Mouse (Mus musculus) intestine, postnatal 0 days (tissue): ENCODE results near the gene Kazn. TPM values are rescaled to one million over a fixed set of nuclear protein-coding genes. Genes with fewer than 3 reads are reported as not detected.

Experiments
- ATAC-seq: fragments of 200-750 bp; cut with Nextera tagmentation; 2 replicates; pipeline ENCODE4 v1.8.0; 2017; ENCODE audit warnings: mild to moderate bottlenecking, moderate TSS enrichment, moderate library complexity
- H3K27ac ChIP-seq: fragments of 300-500 bp; sonication (generic); 2 replicates; pipeline ENCODE4 v1.5.1; 2014; ENCODE audit warnings: mild to moderate bottlenecking, low read depth, low read length, moderate library complexity
- H3K27me3 ChIP-seq: fragments of 300-500 bp; sonication (generic); replicated peaks from 2 replicates; pipeline ENCODE4 v1.6.1; 2014; ENCODE audit warnings: low read length, mixed read lengths; ENCODE audit not compliant: control insufficient read depth, insufficient read depth
- H3K36me3 ChIP-seq: fragments of 300-500 bp; sonication (generic); 2 replicates; pipeline ENCODE4 v1.6.1; 2014; ENCODE audit warnings: mild to moderate bottlenecking, moderate library complexity; ENCODE audit not compliant: control insufficient read depth, insufficient read depth
- H3K4me1 ChIP-seq: fragments of 300-500 bp; sonication (generic); replicated peaks from 2 replicates; pipeline ENCODE4 v1.6.1; 2014; ENCODE audit warnings: antibody characterized with exemption, low read length, mixed read lengths; ENCODE audit not compliant: control insufficient read depth, insufficient read depth
- H3K4me2 ChIP-seq: fragments of 300-500 bp; sonication (generic); replicated peaks from 2 replicates; pipeline ENCODE4 v1.6.1; 2014; ENCODE audit warnings: low read depth, mild to moderate bottlenecking, moderate library complexity
- H3K4me3 ChIP-seq: fragments of 300-500 bp; sonication (generic); 2 replicates; pipeline ENCODE4 v1.5.1; 2014; ENCODE audit warnings: low read depth, low read length
- H3K9ac ChIP-seq: fragments of 300-500 bp; sonication (generic); 2 replicates; pipeline ENCODE4 v1.6.1; 2014; ENCODE audit warnings: mild to moderate bottlenecking, low read depth, low read length
- H3K9me3 ChIP-seq: fragments of 300-500 bp; sonication (generic); 2 replicates; pipeline ENCODE4 v1.6.1; 2016; ENCODE audit warnings: mixed run types; ENCODE audit not compliant: control insufficient read depth
- CTCF ChIP-seq: sonication (generic); IDR thresholded peaks from 2 replicates; pipeline ENCODE4 v1.5.1; 2016; ENCODE audit warnings: low read depth, mild to moderate bottlenecking, control low read depth, antibody characterized with exemption, moderate library complexity
- WGBS: fragments of 180-500 bp; shearing (Covaris S2); extraction: QIAGEN DNeasy Blood & Tissue Kit; methylation state at CpG from one replicate; pipeline ENCODE4 v1.1.7; 2014; 5-methylcytosine and 5-hydroxymethylcytosine counted together
- polyA plus RNA-seq: library from polyadenylated mRNA; unstranded; fragments of >200 nt; fragmentation: Nextera tagmentation; extraction: Ambion mirVana; gene quantifications from 2 replicates; pipeline ENCODE4 v1.2.1, GENCODE M21; 2015

Gene Kazn
- polyA plus RNA-seq: 17.5 and 20.2 TPM in 2 replicates

- WGBS: 11% methylated on average over 42 of the region's 46 CpGs
- H3K4me1 ChIP-seq: peaks cover 14% of the 10 kb centered on the region
- H3K4me3 ChIP-seq: peak within 1 kb of the TSS; percentile 62
- H3K9ac ChIP-seq: peak within 1 kb of the TSS; percentile 85
- H3K4me2 ChIP-seq: peak within 1 kb of the TSS; percentile 80
- H3K27ac ChIP-seq: peak within 1 kb of the TSS; percentile 93
- TF ChIP-seq CTCF: no peak
- no peaks in the 10 kb centered on the region for H3K27me3 ChIP-seq
- H3K9me3 ChIP-seq: no peaks in the 10 kb centered on the region
- H3K36me3 ChIP-seq: no peaks in the 10 kb centered on the region
- ATAC-seq: peak; percentile 65
Measured at GRCm38 (mm10) chr4:142239240-142240126, at the start of gene Kazn. Kazn (minus strand) TSS chr4:142239401.

GRCm38 (mm10) chr4:142285471-142285870, 46.3 kb upstream of the Kazn start:
- no peak for ATAC-seq
- H3K27ac ChIP-seq: no peak overlapping the region
- no peak overlapping the region for H3K4me3 ChIP-seq
- no peaks in the 10 kb centered on the region for H3K36me3 ChIP-seq
- WGBS: 97% methylated on average over 2 of the region's 2 CpGs
- TF ChIP-seq CTCF: 0 out of 2 replicates have a peak, but pooled peaks have one; percentile 3
- H3K9me3 ChIP-seq: no peaks in the 10 kb centered on the region
- H3K9ac ChIP-seq: no peak overlapping the region
- no peak overlapping the region for H3K4me2 ChIP-seq
- no peaks in the 10 kb centered on the region for H3K4me1 ChIP-seq
- H3K27me3 ChIP-seq: no peaks in the 10 kb centered on the region

- no peak for TF ChIP-seq CTCF
- no peak overlapping the region for H3K27ac ChIP-seq
- WGBS: 83% methylated on average over 5 of the region's 5 CpGs
Measured at GRCm38 (mm10) chr4:142283867-142284266, 44.7 kb upstream of the Kazn start.

GRCm38 (mm10) chr4:142278197-142278575, 39.0 kb upstream of the Kazn start:
- Histone ChIP-seq H3K27ac (no peak overlapping the region), H3K4me1 (no peaks in the 10 kb centered on the region), H3K4me3 (no peak overlapping the region), H3K27me3 (no peaks in the 10 kb centered on the region), H3K36me3 (no peaks in the 10 kb centered on the region), H3K9me3 (no peaks in the 10 kb centered on the region), H3K4me2 (no peak overlapping the region), H3K9ac (no peak overlapping the region)
- ATAC-seq: no peak
- TF ChIP-seq CTCF: no peak
- WGBS: 80% methylated on average over 6 of the region's 6 CpGs

More at GRCm38 (mm10) chr4:142283867-142284266, 44.7 kb upstream of the Kazn start:
- Histone ChIP-seq H3K4me2 (no peak overlapping the region), H3K4me1 (no peaks in the 10 kb centered on the region), H3K9me3 (no peaks in the 10 kb centered on the region), H3K27me3 (no peaks in the 10 kb centered on the region), H3K36me3 (no peaks in the 10 kb centered on the region), H3K9ac (no peak overlapping the region), H3K4me3 (no peak overlapping the region)
- no peak for ATAC-seq

- H3K27me3 ChIP-seq: no peaks in the 10 kb centered on the region
- no peak for ATAC-seq
- H3K27ac ChIP-seq: no peak overlapping the region
- no peaks in the 10 kb centered on the region for H3K36me3 ChIP-seq
- no peak overlapping the region for H3K4me3 ChIP-seq
- H3K9ac ChIP-seq: no peak overlapping the region
- TF ChIP-seq CTCF: no peak
- H3K9me3 ChIP-seq: no peaks in the 10 kb centered on the region
- H3K4me2 ChIP-seq: no peak overlapping the region
- no peaks in the 10 kb centered on the region for H3K4me1 ChIP-seq
- WGBS: 28% methylated on average over 20 of the region's 20 CpGs
Measured at GRCm38 (mm10) chr4:142277481-142278196, 38.4 kb upstream of the Kazn start.

GRCm38 (mm10) chr4:142275242-142275641, 36.0 kb upstream of the Kazn start:
- no peaks in the 10 kb centered on the region for H3K4me1 ChIP-seq
- no peak overlapping the region for H3K27ac ChIP-seq
- no peak overlapping the region for H3K9ac ChIP-seq
- no peaks in the 10 kb centered on the region for H3K36me3 ChIP-seq
- WGBS: 37% methylated on average over 2 of the region's 2 CpGs
- H3K4me3 ChIP-seq: no peak overlapping the region
- ATAC-seq: no peak
- no peak overlapping the region for H3K4me2 ChIP-seq
- H3K27me3 ChIP-seq: no peaks in the 10 kb centered on the region
- peak; percentile 59 for TF ChIP-seq CTCF
- H3K9me3 ChIP-seq: no peaks in the 10 kb centered on the region
